8 mouse cellular contexts compared by ENCODE assay signal in genomic region chr7:139188634-139189207, GRCm38 (mm10). TPM values are rescaled to one million over a fixed set of nuclear protein-coding genes. Genes with fewer than 3 reads are reported as not detected.
DNase-seq lines count a peak whose midpoint lies in the region; ATAC-seq lines count a peak whose summit lies in the region.

No protein-coding gene starts in this region.

- peak overlapping the region; percentile 99 for H3K4me2 ChIP-seq in kidney, embryonic 16.5 days (replicated peaks; ENCODE audit: low read depth, low read length)
- H3K4me2 ChIP-seq in liver, embryonic 16.5 days (ENCODE audit: low read depth, low read length): peak overlapping the region; percentile 66
- H3K4me2 ChIP-seq in stomach, embryonic 14.5 days (replicated peaks; ENCODE audit: low read depth, low read length): peak overlapping the region; percentile 98

- H3K9me3 ChIP-seq in kidney, embryonic 16.5 days (ENCODE audit: low read length): no peaks in the 10 kb centered on the region
- no peaks in the 10 kb centered on the region for H3K9me3 ChIP-seq in liver, embryonic 16.5 days (replicated peaks; ENCODE audit: control insufficient read depth, low read length)
- no peaks in the 10 kb centered on the region for H3K9me3 ChIP-seq in stomach, embryonic 14.5 days (ENCODE audit: control insufficient read depth, low read depth, low read length)

- H3K4me3 ChIP-seq in kidney, embryonic 16.5 days (ENCODE audit: low read length): peak overlapping the region; percentile 67
- H3K4me3 ChIP-seq in liver, embryonic 16.5 days (ENCODE audit: low read depth, low read length): peak overlapping the region; percentile 57
- peak overlapping the region; percentile 61 for H3K4me3 ChIP-seq in stomach, embryonic 14.5 days (ENCODE audit: low read depth, low read length)

- peaks cover 8% of the 10 kb centered on the region for H3K4me1 ChIP-seq in kidney, embryonic 16.5 days (ENCODE audit: insufficient read depth, low read length)
- H3K4me1 ChIP-seq in liver, embryonic 16.5 days (ENCODE audit: control insufficient read depth, low read depth, low read length): peaks cover 6% of the 10 kb centered on the region
- H3K4me1 ChIP-seq in stomach, embryonic 14.5 days (ENCODE audit: control insufficient read depth, insufficient read depth, low read length): peaks cover 5% of the 10 kb centered on the region; the same call in 1 of the 2 replicates

- no peak overlapping the region for H3K27ac ChIP-seq in kidney, embryonic 16.5 days (ENCODE audit: low read length)
- no peak overlapping the region for H3K27ac ChIP-seq in liver, embryonic 16.5 days (ENCODE audit: low read length)
- H3K27ac ChIP-seq in stomach, embryonic 14.5 days (ENCODE audit: low read length): no peak overlapping the region

- ATAC-seq in kidney, embryonic 16.5 days (ENCODE audit: low FRiP score, low TSS enrichment): peak; percentile 84
- ATAC-seq in common myeloid progenitor, adult 5-6 weeks (replicated peaks; ENCODE audit: low read depth, poor library complexity, severe bottlenecking): peak; percentile 82
- ATAC-seq in hematopoietic stem cell, adult 5-6 weeks (replicated peaks in 1 of 2; ENCODE audit: insufficient read depth in 1 of 2, low FRiP score in 2 of 2, low TSS enrichment in 1 of 2, low read depth in 1 of 2, poor library complexity in 2 of 2, severe bottlenecking in 2 of 2): peak; percentile 66 to 71
- ATAC-seq in liver, embryonic 16.5 days (ENCODE audit: low read depth): no peak
- peak; percentile 62; the same call in 1 of the 2 replicates for ATAC-seq in stomach, embryonic 14.5 days (ENCODE audit: insufficient number of reproducible peaks, insufficient read depth, low FRiP score, low read depth)

- 2% methylated on average over 23 of the region's 23 CpGs for WGBS in kidney, embryonic 16.5 days
- WGBS in liver, embryonic 16.5 days (ENCODE audit: insufficient replicate concordance): 1% methylated on average over 23 of the region's 23 CpGs
- under 1% methylated on average over 23 of the region's 23 CpGs for WGBS in stomach, embryonic 14.5 days

- no peak for DNase-seq in kidney, adult 9 months
- no peak for DNase-seq in cerebellum, adult 11 months
- no peak for DNase-seq in urinary bladder, adult 2 months (ENCODE audit: low spot score)

- peaks cover 30% of the 10 kb centered on the region for H3K27me3 ChIP-seq in kidney, embryonic 16.5 days (ENCODE audit: insufficient read depth, low read length)
- peaks cover 42% of the 10 kb centered on the region for H3K27me3 ChIP-seq in liver, embryonic 16.5 days (ENCODE audit: control insufficient read depth, insufficient read depth, low read depth, low read length)
- peaks cover 15% of the 10 kb centered on the region for H3K27me3 ChIP-seq in stomach, embryonic 14.5 days (ENCODE audit: control insufficient read depth, insufficient read depth, low read length)

- peak overlapping the region; percentile 66 for H3K9ac ChIP-seq in kidney, embryonic 16.5 days (replicated peaks; ENCODE audit: low read length)
- H3K9ac ChIP-seq in liver, embryonic 16.5 days (ENCODE audit: low read depth, low read length): no peak overlapping the region
- H3K9ac ChIP-seq in stomach, embryonic 14.5 days (replicated peaks; ENCODE audit: low read depth, low read length): peak overlapping the region; percentile 28; the same call in 1 of the 2 replicates

- no peaks in the 10 kb centered on the region for H3K36me3 ChIP-seq in kidney, embryonic 16.5 days (ENCODE audit: insufficient read depth, low read length)
- H3K36me3 ChIP-seq in liver, embryonic 16.5 days (ENCODE audit: control insufficient read depth, insufficient read depth): no peaks in the 10 kb centered on the region
- H3K36me3 ChIP-seq in stomach, embryonic 14.5 days (ENCODE audit: control insufficient read depth, insufficient read depth, low read length): no peaks in the 10 kb centered on the region

RNA-seq across cellular contexts. Expression of gene Lrrc27, which starts 24.1 kb away (rescaled TPM):
- 2.8 and 3.3 TPM in 2 replicates for polyA plus RNA-seq in kidney, embryonic 16.5 days (2015; fragmentation: Nextera tagmentation; extraction: Ambion mirVana)
- 1.3 and 3.0 TPM in 2 replicates for total RNA-seq in common myeloid progenitor, adult 5-6 weeks (2017)
- total RNA-seq in hematopoietic stem cell, adult 5-6 weeks (2017): 2.8 and 9.5 TPM in 2 replicates
- 0.35 and 0.68 TPM in 2 replicates for polyA plus RNA-seq in liver, embryonic 16.5 days (2015; fragmentation: Nextera tagmentation; extraction: Ambion mirVana)
- 4.9 and 6.6 TPM in 2 replicates for polyA plus RNA-seq in stomach, embryonic 14.5 days (2014; fragmentation: Nextera tagmentation; extraction: Ambion mirVana)
- polyA plus RNA-seq in urinary bladder, adult 2 months (2012; rRNA removed): 9.9 and 11.0 TPM in 2 replicates

RNA-seq across cellular contexts. Expression of gene Stk32c, which starts 24.4 kb away (rescaled TPM):
- 0.26 and 0.39 TPM in 2 replicates for polyA plus RNA-seq in kidney, embryonic 16.5 days (2015; fragmentation: Nextera tagmentation; extraction: Ambion mirVana)
- total RNA-seq in common myeloid progenitor, adult 5-6 weeks (2017): 0.92 TPM in 1 of 2 replicates, not detected in the other
- total RNA-seq in hematopoietic stem cell, adult 5-6 weeks (2017): not detected in 2 replicates
- not detected in 2 replicates for polyA plus RNA-seq in liver, embryonic 16.5 days (2015; fragmentation: Nextera tagmentation; extraction: Ambion mirVana)
- 0.14 and 0.17 TPM in 2 replicates for polyA plus RNA-seq in stomach, embryonic 14.5 days (2014; fragmentation: Nextera tagmentation; extraction: Ambion mirVana)
- polyA plus RNA-seq in urinary bladder, adult 2 months (2012; rRNA removed): 15.1 and 15.8 TPM in 2 replicates

RNA-seq across cellular contexts. Expression of gene Pwwp2b, which starts 59.6 kb away (rescaled TPM):
- polyA plus RNA-seq in kidney, embryonic 16.5 days (2015; fragmentation: Nextera tagmentation; extraction: Ambion mirVana): 9.1 and 10.6 TPM in 2 replicates
- total RNA-seq in common myeloid progenitor, adult 5-6 weeks (2017): 3.8 TPM in 2 replicates
- 4.1 and 7.5 TPM in 2 replicates for total RNA-seq in hematopoietic stem cell, adult 5-6 weeks (2017)
- polyA plus RNA-seq in liver, embryonic 16.5 days (2015; fragmentation: Nextera tagmentation; extraction: Ambion mirVana): 1.1 and 1.3 TPM in 2 replicates
- polyA plus RNA-seq in stomach, embryonic 14.5 days (2014; fragmentation: Nextera tagmentation; extraction: Ambion mirVana): 16.1 and 17.0 TPM in 2 replicates
- polyA plus RNA-seq in urinary bladder, adult 2 months (2012; rRNA removed): 32.3 and 35.8 TPM in 2 replicates

Comparison
In these comparisons a context has a peak if more than half of its experiments do, and no peak if none do; other contexts are left out.
1. RNA of gene Stk32c, which starts 24.4 kb away (polyA plus RNA-seq): 15.1 to 15.8 TPM in urinary bladder, adult 2 months; 0.26 to 0.39 TPM in kidney, embryonic 16.5 days, 0.14 to 0.17 TPM in stomach, embryonic 14.5 days and not detected in liver, embryonic 16.5 days; every median in the first group is over 10 times any median in the second.
2. Peak in every context shown above with its lines, with median percentiles within 50 percentile points of each other: H3K4me2 ChIP-seq and H3K4me3 ChIP-seq.